Mouse (Mus musculus) forebrain, postnatal 0 days (tissue): ENCODE measurements at regions not wholly inside any gene's neighbourhood (a gene's known extent, or its start where the extent isn't known, plus 50 kb on each side); places are given as distances from the start of the nearest gene placed in this dataset.

Source experiments
- ATAC-seq: fragments of 200-750 bp; cut with Nextera tagmentation; 2 replicates; pipeline ENCODE4 v1.8.0; 2017; ENCODE audit warnings: mild to moderate bottlenecking, moderate library complexity
- DNase-seq: peaks from one replicate; pipeline ENCODE4 v3.0.0-alpha.2; 2015
- H3K27ac ChIP-seq: fragments of 300-500 bp; sonication (generic); 2 replicates; pipeline ENCODE4 v1.5.1; 2014; ENCODE audit warnings: low read depth, mild to moderate bottlenecking, antibody characterized with exemption, low read length, moderate library complexity, mixed read lengths
- H3K27me3 ChIP-seq: fragments of 300-500 bp; sonication (generic); 2 replicates; pipeline ENCODE4 v1.6.1; 2014; ENCODE audit warnings: mild to moderate bottlenecking, low read length, mixed read lengths; ENCODE audit not compliant: insufficient read depth
- H3K36me3 ChIP-seq: fragments of 300-500 bp; sonication (generic); 2 replicates; pipeline ENCODE4 v1.6.1; 2014; ENCODE audit warnings: mild to moderate bottlenecking, moderate library complexity; ENCODE audit not compliant: insufficient read depth
- H3K4me1 ChIP-seq: fragments of 300-500 bp; sonication (generic); 2 replicates; pipeline ENCODE4 v1.6.1; 2014; ENCODE audit warnings: antibody characterized with exemption; ENCODE audit not compliant: insufficient read depth
- H3K4me2 ChIP-seq: fragments of 300-500 bp; sonication (generic); 2 replicates; pipeline ENCODE4 v1.6.1; 2014; ENCODE audit warnings: low read depth, mild to moderate bottlenecking, moderate library complexity
- H3K4me3 ChIP-seq: fragments of 300-500 bp; sonication (generic); 2 replicates; pipeline ENCODE4 v1.5.1; 2014; ENCODE audit warnings: low read depth, low read length, mixed read lengths
- H3K9ac ChIP-seq: fragments of 300-500 bp; sonication (generic); 2 replicates; pipeline ENCODE4 v1.6.1; 2014; ENCODE audit warnings: mild to moderate bottlenecking
- H3K9me3 ChIP-seq: fragments of 300-500 bp; sonication (generic); 2 replicates; pipeline ENCODE4 v1.6.1; 2016; ENCODE audit warnings: low read length
- CTCF ChIP-seq: sonication (generic); IDR thresholded peaks from 2 replicates; pipeline ENCODE4 v1.5.1; 2016; ENCODE audit warnings: antibody characterized with exemption, control low read depth, low read depth
- WGBS: fragments of 180-500 bp; shearing (Covaris S2); extraction: QIAGEN DNeasy Blood & Tissue Kit; methylation state at CpG from one replicate; pipeline ENCODE4 v1.1.7; 2014; 5-methylcytosine and 5-hydroxymethylcytosine counted together

GRCm38 (mm10) chr8:79587258-79587657 is 52.2 kb upstream of the Otud4 start:
- ATAC-seq (no peak; the same call in 1 of the 2 replicates), DNase-seq (peak; percentile 44)
- no peaks in the 10 kb centered on the region for H3K9me3 ChIP-seq
- no peaks in the 10 kb centered on the region for H3K4me1 ChIP-seq
- no peak overlapping the region for H3K27ac ChIP-seq
- WGBS: 23% methylated on average over 1 of the region's 1 CpGs
- no peak overlapping the region for H3K9ac ChIP-seq
- peak; percentile 68 for TF ChIP-seq CTCF
- no peak overlapping the region for H3K4me2 ChIP-seq
- no peaks in the 10 kb centered on the region for H3K27me3 ChIP-seq
- H3K4me3 ChIP-seq: no peak overlapping the region
- H3K36me3 ChIP-seq: no peaks in the 10 kb centered on the region

- no peaks in the 10 kb centered on the region for H3K9me3 ChIP-seq
- 35% methylated on average over 3 of the region's 3 CpGs for WGBS
- ATAC-seq (peak; percentile 80; the same call in 1 of the 2 replicates), DNase-seq (peak; percentile 78)
- H3K4me1 ChIP-seq: no peaks in the 10 kb centered on the region
- H3K4me2 ChIP-seq: no peak overlapping the region
- H3K27me3 ChIP-seq: no peaks in the 10 kb centered on the region
- no peak overlapping the region for H3K27ac ChIP-seq
- H3K9ac ChIP-seq: no peak overlapping the region
- TF ChIP-seq CTCF: peak; percentile 80
- H3K4me3 ChIP-seq: no peak overlapping the region
- H3K36me3 ChIP-seq: no peaks in the 10 kb centered on the region
Observed at GRCm38 (mm10) chr8:79584966-79585365, 54.5 kb upstream of the Otud4 start.

GRCm38 (mm10) chr8:79583326-79583725 is 56.1 kb upstream of the Otud4 start:
- no peaks in the 10 kb centered on the region for H3K4me1 ChIP-seq
- TF ChIP-seq CTCF: no peak
- no peak overlapping the region for H3K4me2 ChIP-seq
- DNase-seq (no peak), ATAC-seq (no peak)
- H3K9me3 ChIP-seq: no peaks in the 10 kb centered on the region
- 38% methylated on average over 6 of the region's 6 CpGs for WGBS
- no peaks in the 10 kb centered on the region for H3K36me3 ChIP-seq
- no peak overlapping the region for H3K4me3 ChIP-seq
- H3K9ac ChIP-seq: no peak overlapping the region
- no peaks in the 10 kb centered on the region for H3K27me3 ChIP-seq
- H3K27ac ChIP-seq: no peak overlapping the region

- DNase-seq (no peak), ATAC-seq (no peak)
- Histone ChIP-seq H3K27me3 (no peaks in the 10 kb centered on the region), H3K4me1 (no peaks in the 10 kb centered on the region), H3K9me3 (no peaks in the 10 kb centered on the region), H3K4me2 (no peak overlapping the region), H3K4me3 (no peak overlapping the region), H3K27ac (no peak overlapping the region), H3K9ac (no peak overlapping the region), H3K36me3 (no peaks in the 10 kb centered on the region)
- 74% methylated on average over 2 of the region's 2 CpGs for WGBS
- TF ChIP-seq CTCF: no peak
Observed at GRCm38 (mm10) chr8:79582195-79582594, 57.2 kb upstream of the Otud4 start.

- H3K9ac ChIP-seq: no peak overlapping the region
- no peak for TF ChIP-seq CTCF
- no peaks in the 10 kb centered on the region for H3K36me3 ChIP-seq
- no peak overlapping the region for H3K4me3 ChIP-seq
- no peak overlapping the region for H3K27ac ChIP-seq
- H3K9me3 ChIP-seq: no peaks in the 10 kb centered on the region
- ATAC-seq: no peak
- no peak for DNase-seq
- H3K27me3 ChIP-seq: no peaks in the 10 kb centered on the region
- no peaks in the 10 kb centered on the region for H3K4me1 ChIP-seq
- H3K4me2 ChIP-seq: no peak overlapping the region
- WGBS: 78% methylated on average over 7 of the region's 7 CpGs
Observed at GRCm38 (mm10) chr8:79576086-79576485, 63.3 kb upstream of the Otud4 start.

- Histone ChIP-seq H3K27me3 (no peaks in the 10 kb centered on the region), H3K27ac (no peak overlapping the region), H3K36me3 (no peaks in the 10 kb centered on the region), H3K9ac (no peak overlapping the region), H3K4me3 (no peak overlapping the region), H3K4me2 (no peak overlapping the region), H3K9me3 (no peaks in the 10 kb centered on the region), H3K4me1 (no peaks in the 10 kb centered on the region)
- 43% methylated on average over 2 of the region's 2 CpGs for WGBS
- ATAC-seq: peak; percentile 59
- TF ChIP-seq CTCF: no peak
- DNase-seq: no peak
Observed at GRCm38 (mm10) chr8:79575175-79575734, 64.2 kb upstream of the Otud4 start.

- Histone ChIP-seq H3K4me3 (no peak overlapping the region), H3K27me3 (no peaks in the 10 kb centered on the region), H3K9me3 (no peaks in the 10 kb centered on the region), H3K9ac (no peak overlapping the region), H3K36me3 (no peaks in the 10 kb centered on the region), H3K4me2 (no peak overlapping the region), H3K4me1 (no peaks in the 10 kb centered on the region), H3K27ac (no peak overlapping the region)
- TF ChIP-seq CTCF: no peak
- no peak for DNase-seq
- WGBS: 83% methylated on average over 7 of the region's 7 CpGs
- no peak for ATAC-seq
Observed at GRCm38 (mm10) chr8:79573491-79573890, 65.9 kb upstream of the Otud4 start.
